Mouse (Mus musculus): ENCODE results near the gene Apbb1. TPM values are rescaled to one million over a fixed set of nuclear protein-coding genes. Genes with fewer than 3 reads are reported as not detected.

Gene Apbb1
- polyA plus RNA-seq, 1 experiment, result 16.8 TPM

DNA sequence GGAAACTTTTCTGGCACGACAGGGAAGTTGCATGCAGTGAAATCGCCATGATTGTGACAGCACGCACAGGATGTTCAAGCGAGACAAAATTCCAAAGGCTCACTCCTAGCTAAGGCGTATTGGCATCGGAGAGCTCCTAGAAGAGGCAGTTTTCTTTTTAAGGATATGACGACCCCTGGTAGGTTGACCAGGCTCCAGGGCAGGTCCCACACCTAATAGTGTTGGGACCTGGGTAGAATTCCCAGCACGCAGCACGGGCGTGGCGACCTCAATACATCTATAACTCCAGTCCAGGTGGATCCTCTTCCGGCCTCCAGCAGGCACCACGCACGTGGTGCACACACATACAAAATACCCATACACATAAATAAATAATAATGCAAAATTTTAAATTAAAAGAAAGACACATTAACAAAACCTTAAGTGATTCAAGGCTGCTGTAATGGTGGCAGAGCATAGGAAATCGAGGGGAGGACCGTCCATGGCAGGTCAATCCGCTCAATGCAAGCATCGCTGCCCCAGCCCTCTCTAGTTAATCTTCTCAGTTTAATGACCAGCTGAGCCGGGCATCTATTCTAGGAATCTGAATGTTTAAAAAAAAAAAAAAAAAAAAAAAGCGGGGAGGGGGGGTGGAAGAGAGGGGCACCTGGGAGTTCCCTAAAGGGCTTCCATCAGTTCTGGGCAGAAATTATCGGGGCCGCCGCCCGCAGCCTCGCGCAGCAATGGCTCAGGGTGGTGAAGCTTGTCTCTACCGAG lies 27.8 kb downstream of the Apbb1 start:
- H3K27me3 ChIP-seq (ENCODE audit: control insufficient read depth, insufficient read depth, low read length), result no peaks in the 10 kb centered on the region
- 0 out of 2 replicates have a peak, but pooled peaks cover 3% of the 10 kb centered on the region for H3K36me3 ChIP-seq (ENCODE audit: control insufficient read depth, insufficient read depth, low read length)
- no peak overlapping the region for H3K27ac ChIP-seq (ENCODE audit: insufficient read depth, low read depth, low read length)
- 38% methylated on average over 27 of the region's 27 CpGs for WGBS
- peak; percentile 14; the same call in 1 of the 2 replicates for TF ChIP-seq POLR2A (IDR thresholded peaks at IDR 0.05; ENCODE audit: low read depth, low read length)
- TF ChIP-seq CTCF (IDR thresholded peaks at IDR 0.05; ENCODE audit: extremely low read depth, insufficient read length, insufficient replicate concordance, low read depth, low read length), result no peak
- H3K4me3 ChIP-seq (ENCODE audit: low read depth, low read length), result peak overlapping the region; percentile 76
- H3K4me1 ChIP-seq (ENCODE audit: control insufficient read depth, insufficient read depth, insufficient read length, low read length), result peaks cover 2% of the 10 kb centered on the region

DNA sequence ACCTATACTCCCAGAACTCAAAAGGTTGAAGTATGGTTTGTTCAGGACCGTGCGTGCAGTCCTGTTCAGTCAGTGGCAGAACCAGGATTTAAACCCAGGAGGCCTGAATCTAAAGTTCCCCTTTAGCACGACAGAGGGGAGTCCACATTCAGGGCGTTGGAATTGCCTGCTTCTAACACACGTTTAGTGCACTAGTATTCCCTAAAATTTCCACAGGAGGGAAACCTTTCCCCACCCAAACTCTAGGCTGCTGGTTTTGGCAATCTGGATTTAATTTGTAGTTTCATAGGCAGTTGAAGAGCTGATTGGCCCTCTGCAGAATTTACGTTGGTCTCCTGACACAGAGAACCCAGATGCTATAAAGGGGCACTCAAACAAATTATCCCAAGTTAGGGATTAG lies 32.4 kb downstream of the Apbb1 start:
- Histone ChIP-seq H3K4me3 (ENCODE audit: low read depth, low read length) (no peak overlapping the region), H3K36me3 (ENCODE audit: control insufficient read depth, insufficient read depth, low read length) (no peaks in the 10 kb centered on the region), H3K27ac (ENCODE audit: insufficient read depth, low read depth, low read length) (no peak overlapping the region), H3K27me3 (ENCODE audit: control insufficient read depth, insufficient read depth, low read length) (no peaks in the 10 kb centered on the region), H3K4me1 (ENCODE audit: control insufficient read depth, insufficient read depth, insufficient read length, low read length) (no peaks in the 10 kb centered on the region; the same call in 1 of the 2 replicates)
- 44% methylated on average over 6 of the region's 6 CpGs for WGBS
- no peak for TF ChIP-seq CTCF (IDR thresholded peaks at IDR 0.05; ENCODE audit: extremely low read depth, insufficient read length, insufficient replicate concordance, low read depth, low read length)
- no peak for TF ChIP-seq POLR2A (IDR thresholded peaks at IDR 0.05; ENCODE audit: low read depth, low read length)

DNA sequence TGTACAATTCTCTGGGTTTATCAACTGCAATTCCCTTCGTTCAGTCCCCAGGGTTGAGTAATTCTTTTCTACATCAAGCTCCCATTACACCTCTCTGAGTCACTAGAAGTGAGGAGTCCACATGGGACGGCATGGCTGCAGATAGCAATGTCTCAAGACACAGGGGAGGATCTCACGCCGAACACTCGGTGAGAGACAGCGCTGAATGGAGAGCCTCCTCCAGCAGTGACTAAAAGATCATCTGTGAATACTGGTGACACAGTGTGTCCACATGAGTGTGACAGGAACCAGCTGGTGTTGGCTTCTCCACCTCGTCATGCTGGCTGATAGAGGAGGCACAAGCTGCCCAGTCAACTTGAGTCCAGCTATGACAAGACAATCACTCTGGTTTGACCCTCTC lies 33.5 kb downstream of the Apbb1 start:
- TF ChIP-seq POLR2A (IDR thresholded peaks at IDR 0.05; ENCODE audit: low read depth, low read length) (no peak), CTCF (IDR thresholded peaks at IDR 0.05; ENCODE audit: extremely low read depth, insufficient read length, insufficient replicate concordance, low read depth, low read length) (no peak)
- H3K36me3 ChIP-seq (ENCODE audit: control insufficient read depth, insufficient read depth, low read length), result no peaks in the 10 kb centered on the region
- no peaks in the 10 kb centered on the region for H3K27me3 ChIP-seq (ENCODE audit: control insufficient read depth, insufficient read depth, low read length)
- no peak overlapping the region for H3K27ac ChIP-seq (ENCODE audit: insufficient read depth, low read depth, low read length)
- no peaks in the 10 kb centered on the region for H3K4me1 ChIP-seq (ENCODE audit: control insufficient read depth, insufficient read depth, insufficient read length, low read length)
- 77% methylated on average over 7 of the region's 7 CpGs for WGBS
- H3K4me3 ChIP-seq (ENCODE audit: low read depth, low read length), result no peak overlapping the region

DNA sequence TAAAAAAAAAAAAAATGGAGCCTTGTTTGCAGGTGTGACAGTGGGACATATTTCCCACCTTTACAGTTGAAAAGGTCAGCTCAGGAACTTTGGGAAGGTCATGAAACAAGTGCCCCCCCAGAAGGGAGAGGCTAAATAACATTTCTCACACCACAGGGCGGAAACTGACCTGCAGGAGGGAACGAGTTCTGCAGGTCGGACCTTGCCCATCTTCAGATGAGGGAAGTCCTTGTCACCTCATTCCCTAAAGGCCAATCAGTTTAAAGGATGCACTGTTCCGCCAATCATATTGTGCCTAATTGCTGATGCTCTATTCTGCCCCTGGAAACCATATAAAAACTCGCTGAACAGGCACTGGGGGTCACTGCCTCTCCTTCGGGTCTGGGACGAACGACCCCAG lies 35.5 kb downstream of the Apbb1 start:
- Histone ChIP-seq H3K27me3 (ENCODE audit: control insufficient read depth, insufficient read depth, low read length) (no peaks in the 10 kb centered on the region), H3K36me3 (ENCODE audit: control insufficient read depth, insufficient read depth, low read length) (no peaks in the 10 kb centered on the region), H3K4me3 (ENCODE audit: low read depth, low read length) (no peak overlapping the region), H3K4me1 (ENCODE audit: control insufficient read depth, insufficient read depth, insufficient read length, low read length) (no peaks in the 10 kb centered on the region), H3K27ac (ENCODE audit: insufficient read depth, low read depth, low read length) (no peak overlapping the region)
- TF ChIP-seq CTCF (IDR thresholded peaks at IDR 0.05; ENCODE audit: extremely low read depth, insufficient read length, insufficient replicate concordance, low read depth, low read length), result no peak
- TF ChIP-seq POLR2A (IDR thresholded peaks at IDR 0.05; ENCODE audit: low read depth, low read length), result no peak
- WGBS, result 62% methylated on average over 8 of the region's 8 CpGs

DNA sequence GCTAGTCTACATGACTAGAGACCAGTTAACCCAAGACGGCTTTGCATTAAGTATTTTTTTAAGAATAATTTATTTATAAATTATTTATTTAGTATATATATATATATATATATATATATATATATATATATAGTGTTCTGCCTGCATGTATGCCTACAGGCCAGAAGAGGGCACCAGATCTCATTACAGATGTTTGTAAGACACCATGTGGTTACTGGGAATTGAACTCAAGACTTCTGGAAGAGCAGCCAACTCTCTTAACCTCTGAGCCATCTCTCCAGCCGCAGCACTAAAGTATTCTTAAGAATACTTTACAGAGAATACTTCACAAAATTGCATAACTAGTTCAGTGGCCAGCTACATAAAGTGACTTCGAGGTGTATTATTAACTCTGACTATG lies 47.3 kb downstream of the Apbb1 start:
- no peaks in the 10 kb centered on the region for H3K4me1 ChIP-seq (ENCODE audit: control insufficient read depth, insufficient read depth, insufficient read length, low read length)
- H3K27me3 ChIP-seq (ENCODE audit: control insufficient read depth, insufficient read depth, low read length), result no peaks in the 10 kb centered on the region
- 66% methylated on average over 3 of the region's 3 CpGs for WGBS
- no peak for TF ChIP-seq POLR2A (IDR thresholded peaks at IDR 0.05; ENCODE audit: low read depth, low read length)
- TF ChIP-seq CTCF (IDR thresholded peaks at IDR 0.05; ENCODE audit: extremely low read depth, insufficient read length, insufficient replicate concordance, low read depth, low read length), result no peak
- no peak overlapping the region for H3K4me3 ChIP-seq (ENCODE audit: low read depth, low read length)
- H3K36me3 ChIP-seq (ENCODE audit: control insufficient read depth, insufficient read depth, low read length), result no peaks in the 10 kb centered on the region
- H3K27ac ChIP-seq (ENCODE audit: insufficient read depth, low read depth, low read length), result no peak overlapping the region

DNA sequence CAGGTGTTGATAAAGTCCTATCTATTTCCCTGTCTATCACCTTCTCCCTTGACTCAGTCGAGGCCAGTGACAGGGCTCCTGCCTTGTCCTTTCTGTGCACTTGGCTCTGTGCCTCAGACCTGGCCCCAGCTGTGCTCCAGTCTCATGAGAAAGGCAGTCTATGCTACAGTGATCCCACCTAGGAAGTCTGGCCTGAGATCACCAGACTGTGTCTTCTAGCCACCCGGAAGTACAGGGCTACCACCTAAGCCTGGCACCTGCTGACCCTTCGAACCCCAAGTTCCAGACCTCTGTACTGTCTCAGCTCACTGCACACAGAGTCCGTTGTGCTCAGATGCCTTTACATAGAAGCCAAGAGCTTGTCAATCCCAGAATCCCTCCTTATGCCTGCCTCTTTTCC lies 53.4 kb downstream of the Apbb1 start:
- 63% methylated on average over 4 of the region's 4 CpGs for WGBS
- no peak overlapping the region for H3K27ac ChIP-seq (ENCODE audit: insufficient read depth, low read depth, low read length)

DNA sequence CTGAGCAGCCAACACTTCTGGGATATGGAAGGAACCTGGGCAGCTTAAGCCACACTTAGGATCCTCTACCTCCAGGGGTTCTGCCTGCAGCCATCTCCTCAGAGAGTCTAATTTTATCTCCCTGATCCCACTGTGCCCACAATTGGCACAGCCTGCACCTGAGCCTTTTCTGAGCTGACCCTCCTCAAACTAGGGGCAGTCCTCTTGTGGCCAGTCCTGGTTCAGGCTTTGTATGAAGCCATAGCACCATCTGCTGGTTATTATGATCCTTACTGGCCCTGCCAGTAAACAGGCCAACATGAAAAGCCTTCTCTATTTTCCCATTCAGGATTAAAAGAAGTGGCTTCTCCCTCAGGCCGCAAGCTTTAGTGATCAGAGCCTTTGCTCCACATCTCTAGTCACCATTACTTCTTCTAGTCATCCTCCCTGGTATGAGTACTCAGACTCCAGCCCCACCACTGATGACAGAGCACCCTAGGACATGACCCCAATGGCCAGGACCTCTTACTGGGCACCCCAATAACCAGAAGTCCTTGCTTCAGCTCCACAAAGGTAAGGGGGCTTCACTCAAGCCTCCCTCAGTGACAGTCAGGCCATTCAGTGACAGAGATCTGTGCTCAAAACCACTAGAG lies 54.0 kb downstream of the Apbb1 start:
- Histone ChIP-seq H3K4me3 (ENCODE audit: low read depth, low read length) (no peak overlapping the region), H3K36me3 (ENCODE audit: control insufficient read depth, insufficient read depth, low read length) (no peaks in the 10 kb centered on the region), H3K27ac (ENCODE audit: insufficient read depth, low read depth, low read length) (no peak overlapping the region), H3K27me3 (ENCODE audit: control insufficient read depth, insufficient read depth, low read length) (no peaks in the 10 kb centered on the region), H3K4me1 (ENCODE audit: control insufficient read depth, insufficient read depth, insufficient read length, low read length) (0 out of 2 replicates have a peak, but pooled peaks cover 2% of the 10 kb centered on the region)
- TF ChIP-seq CTCF (IDR thresholded peaks at IDR 0.05; ENCODE audit: extremely low read depth, insufficient read length, insufficient replicate concordance, low read depth, low read length) (peak; percentile 30; the same call in 1 of the 2 replicates), POLR2A (IDR thresholded peaks at IDR 0.05; ENCODE audit: low read depth, low read length) (no peak)
- 65% methylated on average over 1 of the region's 1 CpGs for WGBS

More for the DNA sequence above, 53.4 kb downstream of the Apbb1 start:
- TF ChIP-seq CTCF (IDR thresholded peaks at IDR 0.05; ENCODE audit: extremely low read depth, insufficient read length, insufficient replicate concordance, low read depth, low read length) (no peak), POLR2A (IDR thresholded peaks at IDR 0.05; ENCODE audit: low read depth, low read length) (no peak)
- Histone ChIP-seq H3K4me3 (ENCODE audit: low read depth, low read length) (no peak overlapping the region), H3K4me1 (ENCODE audit: control insufficient read depth, insufficient read depth, insufficient read length, low read length) (0 out of 2 replicates have a peak, but pooled peaks cover 2% of the 10 kb centered on the region), H3K27me3 (ENCODE audit: control insufficient read depth, insufficient read depth, low read length) (no peaks in the 10 kb centered on the region), H3K36me3 (ENCODE audit: control insufficient read depth, insufficient read depth, low read length) (no peaks in the 10 kb centered on the region)

Data from small intestine, adult 2 months (tissue).